Mouse (Mus musculus) thymus, adult 2 months (tissue): ENCODE data around the gene Usp2. TPM values are rescaled to one million over a fixed set of nuclear protein-coding genes. Genes with fewer than 3 reads are reported as not detected.

Experiments
- DNase-seq: peaks from one replicate; pipeline ENCODE4 v3.0.0; 2021
- H3K27ac ChIP-seq: fragments of 200-500 bp; 2 replicates; pipeline ENCODE4 v1.5.1; 2012; ENCODE audit warnings: low read length, control low read depth; ENCODE audit not compliant: control insufficient read depth, insufficient read depth
- H3K27me3 ChIP-seq: fragments of 200-500 bp; 2 replicates; pipeline ENCODE4 v1.6.1; 2012; ENCODE audit warnings: mild to moderate bottlenecking, low read length, moderate library complexity, mixed read lengths; ENCODE audit not compliant: control insufficient read depth, insufficient read depth
- H3K36me3 ChIP-seq: fragments of 200-500 bp; 2 replicates; pipeline ENCODE4 v1.6.1; 2012; ENCODE audit warnings: mild to moderate bottlenecking, low read length, moderate library complexity; ENCODE audit not compliant: control insufficient read depth, insufficient read depth
- H3K4me1 ChIP-seq: fragments of 200-500 bp; replicated peaks from 2 replicates; pipeline ENCODE4 v1.6.1; 2012; ENCODE audit warnings: low read length; ENCODE audit not compliant: control insufficient read depth, insufficient read depth
- H3K4me3 ChIP-seq: fragments of 200-500 bp; 2 replicates; pipeline ENCODE4 v1.5.1; 2012; ENCODE audit warnings: mild to moderate bottlenecking, low read length, control low read depth, moderate library complexity; ENCODE audit not compliant: control insufficient read depth, insufficient read depth
- CTCF ChIP-seq: fragments of 200-500 bp; IDR thresholded peaks from 2 replicates; pipeline ENCODE4 v1.5.1; 2012; ENCODE audit warnings: mild to moderate bottlenecking, control low read depth, low read length, moderate library complexity, borderline replicate concordance; ENCODE audit not compliant: control insufficient read depth, poor library complexity, insufficient read depth; ENCODE audit errors: extremely low read depth
- POLR2A ChIP-seq: fragments of 200-500 bp; IDR thresholded peaks from 2 replicates; pipeline ENCODE4 v1.6.1; 2012; ENCODE audit warnings: mild to moderate bottlenecking, low read length, control low read depth, moderate library complexity; ENCODE audit not compliant: control insufficient read depth, poor library complexity, insufficient read depth; ENCODE audit errors: extremely low read depth
- WGBS: fragments of 180-500 bp; shearing (Covaris S2); methylation state at CpG from one replicate; pipeline ENCODE4 v1.1.7; 2018; 5-methylcytosine and 5-hydroxymethylcytosine counted together
- polyA plus RNA-seq: library from polyadenylated mRNA; depleted of rRNA; stranded (reverse); fragments of >200 nt; gene quantifications from 2 replicates; pipeline ENCODE4 v1.2.3, GENCODE M21; 2012

Gene Usp2
- polyA plus RNA-seq, 1 experiment, result 6.8 TPM

DNA sequence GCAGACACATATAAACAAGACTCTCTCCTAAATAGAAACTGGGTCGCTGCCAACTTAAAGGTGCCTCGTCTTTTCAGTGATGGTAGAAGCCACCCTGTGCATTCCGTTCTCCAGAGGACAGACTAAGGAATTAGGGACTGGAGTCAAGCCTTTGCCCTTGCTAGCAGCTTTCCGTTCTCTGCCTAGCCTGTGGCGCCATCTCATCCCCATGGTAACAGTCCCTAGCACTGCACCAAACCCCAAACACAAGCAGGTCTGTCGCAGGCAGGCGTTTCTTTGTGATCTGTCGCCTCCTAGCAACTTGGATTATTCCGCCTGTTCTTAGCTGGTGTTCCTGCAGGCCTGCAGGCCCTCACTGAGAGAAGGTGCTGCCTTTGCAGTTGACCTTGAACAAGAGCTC, 29.7 kb downstream of the Usp2 start:
- H3K27ac ChIP-seq, result no peak overlapping the region
- 86% methylated on average over 9 of the region's 9 CpGs for WGBS
- no peak for DNase-seq

GRCm38 (mm10) chr9:44101490-44101889, 34.7 kb downstream of the Usp2 start, which contains the start of gene Mfrp:
Gene Mfrp (plus strand): TSS chr9:44101729.
- Histone ChIP-seq H3K27ac (no peak within 1 kb of the TSS), H3K27me3 (no peaks in the 10 kb centered on the region), H3K4me1 (peaks cover 3% of the 10 kb centered on the region; the same call in 1 of the 2 replicates), H3K4me3 (no peak within 1 kb of the TSS), H3K36me3 (no peaks in the 10 kb centered on the region; the same call in 1 of the 2 replicates)
- DNase-seq, result no peak
- WGBS, result 97% methylated on average over 9 of the region's 9 CpGs
- no peak for TF ChIP-seq CTCF
- TF ChIP-seq POLR2A, result no peak

More for the DNA sequence above, 29.7 kb downstream of the Usp2 start:
- TF ChIP-seq POLR2A, result no peak
- Histone ChIP-seq H3K4me1 (peaks cover 18% of the 10 kb centered on the region), H3K36me3 (no peaks in the 10 kb centered on the region), H3K4me3 (no peak overlapping the region), H3K27me3 (no peaks in the 10 kb centered on the region)

DNA sequence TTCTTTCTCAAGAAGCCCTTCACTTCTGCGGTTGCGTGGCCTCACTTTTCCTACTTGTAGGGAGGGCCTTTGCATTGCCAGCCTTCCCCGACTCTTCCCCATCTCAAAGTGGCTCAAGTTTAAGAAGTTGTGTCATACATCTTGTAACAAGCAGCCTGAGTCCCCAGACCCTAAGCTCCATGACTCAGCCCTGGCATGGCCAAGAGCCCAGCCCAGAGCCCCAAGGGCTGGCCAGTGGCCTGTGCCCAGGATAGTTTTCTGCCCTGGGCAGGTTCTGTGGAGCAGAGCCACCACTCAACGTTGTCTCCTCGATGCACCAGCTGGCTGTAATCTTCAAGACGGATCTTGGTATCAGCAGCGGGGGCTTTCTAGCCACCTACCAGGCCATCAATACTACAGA, 38.1 kb downstream of the Usp2 start:
- H3K27me3 ChIP-seq, result no peaks in the 10 kb centered on the region
- peaks cover 8% of the 10 kb centered on the region for H3K4me1 ChIP-seq
- H3K4me3 ChIP-seq, result no peak overlapping the region
- WGBS, result 94% methylated on average over 7 of the region's 7 CpGs
- H3K27ac ChIP-seq, result no peak overlapping the region
- no peak for DNase-seq
- TF ChIP-seq POLR2A, result no peak
- TF ChIP-seq CTCF, result no peak
- no peaks in the 10 kb centered on the region; the same call in 1 of the 2 replicates for H3K36me3 ChIP-seq

- TF ChIP-seq CTCF, result no peak
- TF ChIP-seq POLR2A, result no peak
- H3K4me1 ChIP-seq, result peaks cover 14% of the 10 kb centered on the region
- H3K27me3 ChIP-seq, result no peaks in the 10 kb centered on the region
- WGBS, result 86% methylated on average over 10 of the region's 10 CpGs
- no peaks in the 10 kb centered on the region; the same call in 1 of the 2 replicates for H3K36me3 ChIP-seq
- no peak overlapping the region for H3K4me3 ChIP-seq
- H3K27ac ChIP-seq, result no peak overlapping the region
- DNase-seq, result no peak
Measured at GRCm38 (mm10) chr9:44105781-44106180, 39.0 kb downstream of the Usp2 start.

GRCm38 (mm10) chr9:44106182-44106581, 39.4 kb downstream of the Usp2 start:
- no peak overlapping the region for H3K4me3 ChIP-seq
- H3K4me1 ChIP-seq, result peaks cover 14% of the 10 kb centered on the region
- H3K27ac ChIP-seq, result no peak overlapping the region
- H3K27me3 ChIP-seq, result no peaks in the 10 kb centered on the region
- H3K36me3 ChIP-seq, result no peaks in the 10 kb centered on the region; the same call in 1 of the 2 replicates
- WGBS, result 97% methylated on average over 7 of the region's 7 CpGs
- TF ChIP-seq CTCF (no peak), POLR2A (no peak)
- DNase-seq, result no peak

DNA sequence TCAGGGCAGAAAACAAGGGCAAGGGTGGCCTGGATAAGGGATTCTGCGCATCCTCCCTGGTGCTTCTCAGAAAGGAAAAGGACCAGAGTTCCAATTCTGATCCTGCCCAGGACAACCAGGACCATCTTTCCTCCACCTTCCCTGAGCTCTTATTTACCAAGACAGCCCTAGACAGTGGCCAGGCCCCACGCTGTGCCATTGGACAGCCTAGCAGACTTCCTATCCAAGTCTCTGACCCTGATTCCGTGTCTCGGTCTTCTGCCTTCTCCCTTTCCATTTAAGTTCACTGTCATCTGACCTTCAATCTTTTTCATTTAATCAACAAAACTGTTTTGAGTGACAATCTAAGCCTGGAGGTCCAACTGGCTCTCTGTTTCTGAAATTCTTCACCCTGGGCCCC, 39.8 kb downstream of the Usp2 start:
- DNase-seq, result no peak
- H3K4me3 ChIP-seq, result no peak overlapping the region
- TF ChIP-seq CTCF, result no peak
- TF ChIP-seq POLR2A, result no peak
- no peak overlapping the region for H3K27ac ChIP-seq
- peaks cover 14% of the 10 kb centered on the region for H3K4me1 ChIP-seq
- no peaks in the 10 kb centered on the region; the same call in 1 of the 2 replicates for H3K36me3 ChIP-seq
- 95% methylated on average over 4 of the region's 4 CpGs for WGBS
- H3K27me3 ChIP-seq, result no peaks in the 10 kb centered on the region

GRCm38 (mm10) chr9:44107110-44107509, 40.3 kb downstream of the Usp2 start, which contains the start of gene C1qtnf5:
Gene C1qtnf5 (plus strand): TSS chr9:44107245.
- H3K36me3 ChIP-seq, result no peaks in the 10 kb centered on the region; the same call in 1 of the 2 replicates
- WGBS, result 89% methylated on average over 8 of the region's 8 CpGs
- no peaks in the 10 kb centered on the region for H3K27me3 ChIP-seq
- DNase-seq, result no peak
- H3K4me3 ChIP-seq, result no peak within 1 kb of the TSS
- no peak within 1 kb of the TSS for H3K27ac ChIP-seq
- peaks cover 14% of the 10 kb centered on the region for H3K4me1 ChIP-seq
- TF ChIP-seq CTCF (no peak), POLR2A (no peak)
